In the genomic region with DNA sequence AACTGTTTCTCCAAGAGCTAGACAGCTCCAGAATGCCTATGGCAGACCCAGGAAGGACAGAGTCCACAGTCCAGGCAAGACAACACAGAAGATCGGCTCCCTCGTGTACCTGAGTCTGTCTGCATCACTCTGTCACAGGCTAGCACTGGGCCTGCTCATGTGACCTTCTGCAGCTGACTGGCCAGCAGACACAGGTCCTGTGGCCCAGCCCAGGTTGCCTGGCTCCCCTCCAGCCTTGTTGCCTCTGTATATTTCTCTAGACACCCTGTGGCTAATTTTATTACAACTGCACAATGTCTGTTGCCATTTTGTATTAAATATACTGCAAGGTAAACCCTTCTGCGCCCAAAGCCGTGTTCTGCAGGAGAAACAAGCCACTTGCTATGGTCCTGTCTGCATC, we compare ENCODE assay signal across 23 mouse cellular contexts. TPM values are rescaled to one million over a fixed set of nuclear protein-coding genes. Genes with fewer than 3 reads are reported as not detected.
DNase-seq lines count a peak whose midpoint lies in the region; ATAC-seq lines count a peak whose summit lies in the region.
"Had no signal": no experiment of that assay in that cellular context is flagged by ENCODE, and none has a peak within 500 bp of the region (broad histone marks: within the 10 kb centered on the region; RNA-seq: fewer than 3 reads in every experiment).

No protein-coding gene starts in this region.

- H3K4me3 ChIP-seq in midbrain, embryonic 16.5 days (ENCODE audit: low read depth, low read length) = no peak overlapping the region
- H3K4me3 ChIP-seq: embryonic facial prominence, embryonic 15.5 days; myocyte had no signal

- H3K9me3 ChIP-seq in midbrain, embryonic 16.5 days (replicated peaks; ENCODE audit: control insufficient read depth, low read length, poor library complexity, severe bottlenecking) = no peaks in the 10 kb centered on the region
- H3K9me3 ChIP-seq: embryonic facial prominence, embryonic 15.5 days had no signal

- H3K27ac ChIP-seq in midbrain, embryonic 16.5 days (ENCODE audit: low read length) = no peak overlapping the region
- H3K27ac ChIP-seq: embryonic facial prominence, embryonic 15.5 days; kidney, postnatal 0 days had no signal

- WGBS in midbrain, embryonic 16.5 days = 89% methylated on average over 4 of the region's 4 CpGs

- 0 out of 2 replicates have a peak, but pooled peaks cover 2% of the 10 kb centered on the region for H3K36me3 ChIP-seq in midbrain, embryonic 16.5 days (ENCODE audit: control insufficient read depth, insufficient read depth, low read length)

- peak; percentile 49 for DNase-seq in adrenal gland, adult 2 months
- no peak for DNase-seq in adrenal gland, adult 8-10 months
- DNase-seq in heart, postnatal 4 days = peak; percentile 35
- no peak for DNase-seq in heart, postnatal 14 days
- peak; percentile 65 for DNase-seq in MN1 (ENCODE audit: low spot score)
- peak; percentile 46 for DNase-seq in kidney, postnatal 14 days
- DNase-seq in c-Kit-positive CD71-positive TER-119-positive erythroid progenitor cells, embryonic 14.5 days (ENCODE audit: low spot score) = no peak
- DNase-seq: cerebellum, adult 18-20 months; cerebellum, postnatal 25 days; embryo, embryonic 11 days; forebrain, postnatal 0 days; gastrocnemius, postnatal 36 days; lung, adult 18-20 months; lung, postnatal 14 days; midbrain, embryonic 14.5 days; right cerebral cortex, postnatal 25 days; thymus, adult 2 months had no signal

- no peak for ATAC-seq in midbrain, embryonic 16.5 days
- ATAC-seq: forebrain, postnatal 0 days; Patski had no signal

- intact Hi-C loops in heart, postnatal 14 days (cut with DNase I) = loop anchor here (5.0 kb wide), 1 partner anchor 394 kb away; no protein-coding TSS in a partner anchor

- H3K9ac ChIP-seq in midbrain, embryonic 16.5 days (ENCODE audit: low read depth, low read length) = no peak overlapping the region
- H3K9ac ChIP-seq: embryonic facial prominence, embryonic 15.5 days; forebrain, postnatal 0 days had no signal

- no peak overlapping the region for H3K4me2 ChIP-seq in midbrain, embryonic 16.5 days (ENCODE audit: low read length)
- H3K4me2 ChIP-seq: embryonic facial prominence, embryonic 15.5 days; liver, embryonic 11.5 days had no signal

- peaks cover 5% of the 10 kb centered on the region for H3K4me1 ChIP-seq in midbrain, embryonic 16.5 days (ENCODE audit: control insufficient read depth, insufficient read depth, low read length)

- H3K27me3 ChIP-seq in midbrain, embryonic 16.5 days (ENCODE audit: control insufficient read depth, insufficient read depth, low read depth, low read length) = no peaks in the 10 kb centered on the region; the same call in 1 of the 2 replicates
- H3K27me3 ChIP-seq: Patski had no signal

RNA-seq across cellular contexts. Expression of a gene that starts 19.2 kb away (rescaled TPM):
- 10 to 100 TPM; 36.5 to 46.0 TPM for total RNA-seq in adrenal gland, adult 2 months (2021)
- 59.5 and 60.3 TPM in 2 replicates for polyA plus RNA-seq in adrenal gland, adult 2 months (2012; rRNA removed)
- total RNA-seq in adrenal gland, adult 8-10 months (2022) = 10 to 100 TPM; 51.1 to 62.8 (median 59.2) TPM
- total RNA-seq in heart, postnatal 4 days (2021) = 10 to 100 TPM in 1 of 2 experiments, 1 to 10 TPM in 1; 9.6 to 10.3 TPM
- 10 to 100 TPM; 15.9 to 17.7 TPM for total RNA-seq in heart, postnatal 14 days (2021)
- polyA plus RNA-seq in midbrain, embryonic 16.5 days (2015; fragmentation: Nextera tagmentation; extraction: Ambion mirVana) = 6.4 and 6.9 TPM in 2 replicates

RNA-seq across cellular contexts. Expression of a gene that starts 19.3 kb away (rescaled TPM):
- 100 to 1,000 TPM; 245 to 355 TPM for total RNA-seq in adrenal gland, adult 2 months (2021)
- polyA plus RNA-seq in adrenal gland, adult 2 months (2012; rRNA removed) = 205 and 242 TPM in 2 replicates
- 100 to 1,000 TPM; 250 to 438 (median 309) TPM for total RNA-seq in adrenal gland, adult 8-10 months (2022)
- total RNA-seq in heart, postnatal 4 days (2021) = 10 to 100 TPM; 92.0 to 92.6 TPM
- total RNA-seq in heart, postnatal 14 days (2021) = 100 to 1,000 TPM; 150 to 163 TPM
- 38.6 and 46.3 TPM in 2 replicates for polyA plus RNA-seq in midbrain, embryonic 16.5 days (2015; fragmentation: Nextera tagmentation; extraction: Ambion mirVana)

RNA-seq across cellular contexts. Expression of a gene that starts 45.3 kb away (rescaled TPM):
- total RNA-seq in adrenal gland, adult 2 months (2021) = 10 to 100 TPM in 1 of 2 experiments, 1 to 10 TPM in 1; 7.8 to 15.7 TPM
- 21.6 and 22.0 TPM in 2 replicates for polyA plus RNA-seq in adrenal gland, adult 2 months (2012; rRNA removed)
- 10 to 100 TPM; 13.5 to 19.7 (median 16.7) TPM for total RNA-seq in adrenal gland, adult 8-10 months (2022)
- 10 to 100 TPM; 15.0 to 15.4 TPM for total RNA-seq in heart, postnatal 4 days (2021)
- 10 to 100 TPM; 10.2 to 11.3 TPM for total RNA-seq in heart, postnatal 14 days (2021)
- polyA plus RNA-seq in midbrain, embryonic 16.5 days (2015; fragmentation: Nextera tagmentation; extraction: Ambion mirVana) = 4.6 and 4.7 TPM in 2 replicates

Comparison
In these comparisons a context has a peak if more than half of its experiments do, and no peak if none do; other contexts are left out.
1. DNase-seq: peak in adrenal gland, adult 2 months (single experiment), heart, postnatal 4 days (single experiment), MN1 (single experiment) and kidney, postnatal 14 days (single experiment); none in adrenal gland, adult 8-10 months (single experiment), heart, postnatal 14 days (0 of 2) and c-Kit-positive CD71-positive TER-119-positive erythroid progenitor cells, embryonic 14.5 days (single experiment).